Mouse (Mus musculus): ENCODE data around the gene Hhipl1. TPM values are rescaled to one million over a fixed set of nuclear protein-coding genes. Genes with fewer than 3 reads are reported as not detected.

Gene Hhipl1
- total RNA-seq, 2 experiments from 2014 or later: 6.9 to 7.1 TPM

- DNase-seq (ENCODE audit: low spot score in 2 of 2): peak; percentile 61 to 62
- intact Hi-C loops (cut with DNase I): loop anchor here (2.0 kb wide), 2 partner anchors 39 to 57 kb away; no protein-coding TSS in a partner anchor
Measured at GRCm38 (mm10) chr12:108275920-108276822, 29.9 kb upstream of the Hhipl1 start.

- no peak for DNase-seq (ENCODE audit: low spot score in 2 of 2)
- intact Hi-C loops (cut with DNase I): no loop called here
Measured at GRCm38 (mm10) chr12:108277341-108277841, 28.7 kb upstream of the Hhipl1 start.

DNA sequence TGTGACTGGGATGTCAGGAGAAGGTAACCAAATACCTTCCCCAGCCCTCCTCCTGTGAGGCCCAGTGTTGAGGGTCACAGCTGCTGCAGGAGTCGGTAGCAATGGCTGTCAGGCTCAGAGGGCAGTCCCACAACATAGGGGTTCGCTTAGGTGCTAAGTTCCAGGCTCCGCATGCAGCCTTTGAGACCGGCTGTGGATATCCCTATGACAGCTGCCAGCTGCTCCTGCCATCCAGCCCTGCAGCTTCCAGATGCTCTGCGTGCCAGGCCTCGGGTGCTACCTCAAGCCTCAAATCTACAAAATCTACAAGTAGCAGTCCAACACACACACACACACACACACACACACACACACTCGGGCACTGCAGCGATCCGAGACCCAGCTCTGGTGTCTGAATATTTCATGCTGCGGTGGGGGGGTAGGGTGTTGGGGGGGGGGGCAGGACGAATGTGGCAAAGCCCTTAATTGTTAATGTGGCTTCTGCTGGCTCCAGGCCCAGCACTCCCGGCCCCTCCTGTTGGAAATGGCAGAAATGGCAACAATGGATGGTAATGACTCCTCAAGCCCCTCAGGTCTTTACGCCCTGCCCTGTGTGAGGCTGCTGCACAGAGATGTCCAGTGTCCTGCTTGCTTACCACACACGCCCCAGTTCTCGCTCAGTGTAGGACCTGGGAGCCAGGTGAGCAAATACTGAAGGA, 27.7 kb upstream of the Hhipl1 start:
- no peak for DNase-seq (ENCODE audit: low spot score in 2 of 2)
- intact Hi-C loops (cut with DNase I): no loop called here

- DNase-seq (ENCODE audit: low spot score in 2 of 2): no peak
- intact Hi-C loops (cut with DNase I): no loop called here
Measured at GRCm38 (mm10) chr12:108284455-108285224, 21.4 kb upstream of the Hhipl1 start.

GRCm38 (mm10) chr12:108285225-108286011, 20.7 kb upstream of the Hhipl1 start:
- no peak for DNase-seq (ENCODE audit: low spot score in 2 of 2)
- intact Hi-C loops (cut with DNase I): no loop called here

- intact Hi-C loops (cut with DNase I): no loop called here
Measured at GRCm38 (mm10) chr12:108286381-108286780, 19.7 kb upstream of the Hhipl1 start.

DNA sequence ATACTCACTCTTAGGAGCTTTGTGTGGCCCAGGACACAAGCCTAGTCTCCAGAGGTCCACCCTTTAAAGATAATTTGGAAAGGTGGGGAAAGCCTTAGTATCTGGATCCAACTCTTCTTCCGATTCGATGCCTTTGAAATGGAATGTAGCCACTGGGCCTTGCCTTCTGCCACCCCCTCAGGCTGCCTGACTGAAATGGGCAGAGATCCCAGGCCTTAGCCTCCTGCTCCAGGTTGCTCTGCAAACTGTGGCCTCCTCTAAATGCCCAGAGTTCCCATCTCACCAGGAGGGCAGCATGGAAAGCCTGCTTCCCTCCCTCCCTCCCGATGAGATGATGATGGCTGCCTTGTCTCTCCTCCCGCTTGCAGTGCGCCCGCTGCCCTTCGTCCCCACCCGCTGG, 19.1 kb upstream of the Hhipl1 start:
- no peak for DNase-seq (ENCODE audit: low spot score in 2 of 2)

More at GRCm38 (mm10) chr12:108286381-108286780, 19.7 kb upstream of the Hhipl1 start:
- no peak for DNase-seq (ENCODE audit: low spot score in 2 of 2)

DNA sequence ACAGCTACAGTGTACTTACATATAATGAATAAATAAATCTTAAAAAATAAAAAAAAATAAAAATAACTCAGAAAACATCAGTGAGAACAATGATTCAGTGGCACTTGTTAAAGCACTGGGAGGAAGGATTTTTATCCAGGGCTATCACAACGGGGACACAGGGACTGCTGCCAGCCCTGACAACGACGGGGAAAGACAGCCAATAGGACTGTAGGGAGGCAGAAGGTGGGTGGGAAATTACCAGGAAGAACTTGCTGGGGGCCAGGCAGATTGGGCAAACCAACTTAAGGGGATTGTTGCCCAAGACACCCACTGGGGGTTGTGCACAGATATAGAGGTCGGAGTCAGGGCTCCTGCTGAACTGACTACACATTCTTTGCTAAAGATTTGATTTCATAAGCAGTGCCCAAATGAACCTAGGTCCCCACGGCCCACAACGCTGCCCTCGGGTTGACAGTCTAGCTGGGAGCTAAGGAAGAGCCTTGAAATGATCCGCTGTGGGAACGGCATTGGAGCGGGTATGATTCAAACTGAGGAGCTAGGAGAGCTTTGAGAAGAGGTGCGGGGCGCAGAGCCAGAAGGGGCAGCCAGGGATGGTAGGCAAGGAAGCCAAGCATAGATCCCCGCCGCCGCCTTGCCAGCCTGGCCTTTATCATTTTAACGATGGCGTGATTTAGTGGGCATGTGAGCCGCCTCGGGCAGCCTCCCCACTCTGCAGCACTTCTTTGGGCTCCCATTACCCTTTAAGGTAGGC, 17.8 kb upstream of the Hhipl1 start:
- DNase-seq (ENCODE audit: low spot score in 2 of 2): no peak
- intact Hi-C loops (cut with DNase I): no loop called here

More for the DNA sequence above, 19.1 kb upstream of the Hhipl1 start:
- intact Hi-C loops (cut with DNase I): no loop called here

DNA sequence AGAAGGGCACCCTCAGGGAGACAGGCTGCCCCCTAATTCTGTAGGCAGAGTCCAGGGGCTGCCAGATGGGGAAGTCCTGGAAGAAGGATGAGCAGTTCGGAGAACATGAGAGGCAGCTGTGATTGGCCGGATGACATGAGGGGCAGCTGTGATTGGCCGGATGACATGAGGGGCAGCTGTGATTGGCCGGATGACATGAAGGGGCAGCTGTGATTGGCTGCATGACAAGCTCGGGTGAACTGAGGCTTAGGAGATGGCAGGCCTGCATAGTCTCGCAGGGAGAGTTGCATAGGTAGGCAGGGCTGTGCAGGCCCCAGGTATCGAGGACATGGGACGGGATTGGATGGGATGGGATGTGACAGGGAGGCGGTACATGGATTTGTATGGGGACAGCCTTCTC, 13.7 kb upstream of the Hhipl1 start:
- intact Hi-C loops (cut with DNase I): loop anchor here (2.0 kb wide), 1 partner anchor 74 kb away; no protein-coding TSS in a partner anchor
- no peak for DNase-seq (ENCODE audit: low spot score in 2 of 2)

- DNase-seq (ENCODE audit: low spot score in 2 of 2): peak; percentile 70 to 77
- intact Hi-C loops (cut with DNase I): loop anchor here (1.0 to 2.0 kb wide), 2 partner anchors 74 to 87 kb away; no protein-coding TSS in a partner anchor
Measured at GRCm38 (mm10) chr12:108292957-108293356, 13.1 kb upstream of the Hhipl1 start.

- DNase-seq (ENCODE audit: low spot score in 2 of 2): no peak
- intact Hi-C loops (cut with DNase I): no loop called here
Measured at GRCm38 (mm10) chr12:108294620-108295019, 11.4 kb upstream of the Hhipl1 start.

GRCm38 (mm10) chr12:108297033-108297432, 9.0 kb upstream of the Hhipl1 start:
- intact Hi-C loops (cut with DNase I): no loop called here

GRCm38 (mm10) chr12:108301006-108301405, 5.1 kb upstream of the Hhipl1 start:
- DNase-seq (ENCODE audit: low spot score in 2 of 2): no peak
- intact Hi-C loops (cut with DNase I): no loop called here

More at GRCm38 (mm10) chr12:108297033-108297432, 9.0 kb upstream of the Hhipl1 start:
- DNase-seq (ENCODE audit: low spot score in 2 of 2): no peak

- no peak for DNase-seq (ENCODE audit: low spot score in 2 of 2)
- intact Hi-C loops (cut with DNase I): no loop called here
Measured at GRCm38 (mm10) chr12:108303778-108304365, 2.2 kb upstream of the Hhipl1 start.

DNA sequence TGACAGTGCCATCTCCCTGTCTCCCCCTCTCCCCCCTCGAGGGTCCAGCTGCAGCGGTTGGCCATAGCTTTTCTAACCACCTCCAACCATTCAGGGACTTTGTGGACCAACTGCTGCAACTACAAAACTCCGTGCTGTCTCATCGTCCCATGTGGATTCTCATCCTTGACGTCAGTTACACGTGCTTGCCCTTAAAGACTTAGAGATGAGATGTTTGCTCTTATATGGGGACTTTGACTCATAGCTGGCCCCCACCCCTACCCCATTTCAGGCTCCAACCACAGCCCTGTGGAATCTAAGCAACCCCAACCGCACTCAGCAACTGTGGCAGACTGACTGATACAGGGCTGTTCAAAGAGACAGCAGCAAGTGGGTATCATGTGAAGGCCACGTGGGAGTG, 898 bp upstream of the Hhipl1 start:
- DNase-seq (ENCODE audit: low spot score in 2 of 2): no peak
- intact Hi-C loops (cut with DNase I): no loop called here

GRCm38 (mm10) chr12:108307553-108307952, 1.5 kb downstream of the Hhipl1 start:
- peak in 1 of 2 experiments; percentile 32 for DNase-seq (ENCODE audit: low spot score in 2 of 2)
- intact Hi-C loops (cut with DNase I): no loop called here

DNA sequence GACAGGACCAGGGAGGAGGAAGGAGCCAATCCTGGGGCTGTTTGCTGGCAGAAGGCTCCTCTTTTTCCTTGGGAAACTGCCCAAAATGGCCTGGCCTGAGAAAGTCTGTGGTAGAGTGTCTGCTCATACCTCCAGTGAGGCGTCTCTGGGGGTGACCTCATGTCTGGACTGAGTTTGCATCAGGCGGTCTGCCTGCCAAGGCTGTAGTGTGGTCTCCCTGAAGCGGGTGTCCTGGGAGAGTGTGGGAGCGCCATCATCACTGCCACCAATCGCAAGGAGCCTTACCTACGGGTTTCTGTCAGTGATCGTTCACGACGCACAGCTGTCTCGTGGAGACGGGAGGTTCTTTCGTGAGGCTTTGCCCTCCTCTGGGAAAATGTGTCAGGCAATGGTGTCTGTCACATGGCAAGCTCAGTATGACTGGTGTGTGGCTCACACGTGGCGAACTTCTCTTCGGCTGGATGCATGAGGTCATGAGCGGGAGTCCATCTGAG, 2.3 kb downstream of the Hhipl1 start:
- no peak for DNase-seq (ENCODE audit: low spot score in 2 of 2)
- intact Hi-C loops (cut with DNase I): no loop called here

All from left cerebral cortex, postnatal 25 days (tissue).